Mouse (Mus musculus) kidney, embryonic 16.5 days (tissue): ENCODE results near the gene Ttc3. TPM values are rescaled to one million over a fixed set of nuclear protein-coding genes. Genes with fewer than 3 reads are reported as not detected.

Source experiments
- ATAC-seq: fragments of 200-750 bp; cut with Nextera tagmentation; 2 replicates; pipeline ENCODE4 v1.8.0; 2017; ENCODE audit warnings: moderate TSS enrichment; ENCODE audit not compliant: low FRiP score, low TSS enrichment
- H3K27ac ChIP-seq: fragments of 300-500 bp; sonication (generic); 2 replicates; pipeline ENCODE4 v1.5.1; 2014; ENCODE audit warnings: low read length
- H3K27me3 ChIP-seq: fragments of 300-500 bp; sonication (generic); 2 replicates; pipeline ENCODE4 v1.6.1; 2014; ENCODE audit warnings: low read length, control low read depth, mixed read lengths; ENCODE audit not compliant: insufficient read depth
- H3K36me3 ChIP-seq: fragments of 300-500 bp; sonication (generic); 2 replicates; pipeline ENCODE4 v1.6.1; 2014; ENCODE audit warnings: low read length, control low read depth, mixed read lengths; ENCODE audit not compliant: insufficient read depth
- H3K4me1 ChIP-seq: fragments of 300-500 bp; sonication (generic); 2 replicates; pipeline ENCODE4 v1.6.1; 2014; ENCODE audit warnings: low read length, control low read depth, mixed read lengths; ENCODE audit not compliant: insufficient read depth
- H3K4me2 ChIP-seq: fragments of 300-500 bp; sonication (generic); replicated peaks from 2 replicates; pipeline ENCODE4 v1.6.1; 2014; ENCODE audit warnings: low read depth, low read length
- H3K4me3 ChIP-seq: fragments of 300-500 bp; sonication (generic); 2 replicates; pipeline ENCODE4 v1.5.1; 2014; ENCODE audit warnings: mild to moderate bottlenecking, low read length
- H3K9ac ChIP-seq: fragments of 300-500 bp; sonication (generic); replicated peaks from 2 replicates; pipeline ENCODE4 v1.6.1; 2014; ENCODE audit warnings: low read length
- H3K9me3 ChIP-seq: fragments of 300-500 bp; sonication (generic); 2 replicates; pipeline ENCODE4 v1.6.1; 2016; ENCODE audit warnings: low read length, control low read depth
- WGBS: fragments of 180-500 bp; shearing (Covaris S2); extraction: QIAGEN DNeasy Blood & Tissue Kit; methylation state at CpG from one replicate; pipeline ENCODE4 v1.1.7; 2014; 5-methylcytosine and 5-hydroxymethylcytosine counted together
- polyA plus RNA-seq: library from polyadenylated mRNA; unstranded; fragments of >200 nt; fragmentation: Nextera tagmentation; extraction: Ambion mirVana; gene quantifications from 2 replicates; pipeline ENCODE4 v1.2.1, GENCODE M21; 2015

Gene Ttc3
- polyA plus RNA-seq: 201 and 230 TPM in 2 replicates

GRCm38 (mm10) chr16:94370173-94370914 is at the start of gene Ttc3:
TSS of gene Ttc3 (plus strand) at chr16:94370618.
- Histone ChIP-seq H3K36me3 (no peaks in the 10 kb centered on the region), H3K27me3 (no peaks in the 10 kb centered on the region), H3K9ac (peak within 1 kb of the TSS; percentile 95), H3K4me2 (peak within 1 kb of the TSS; percentile 63), H3K4me3 (peak within 1 kb of the TSS; percentile 92), H3K4me1 (peaks cover 28% of the 10 kb centered on the region), H3K27ac (peak within 1 kb of the TSS; percentile 99), H3K9me3 (no peaks in the 10 kb centered on the region)
- peak; percentile 88 for ATAC-seq
- under 1% methylated on average over 77 of the region's 79 CpGs for WGBS

GRCm38 (mm10) chr16:94323681-94324080 is 46.7 kb upstream of the Ttc3 start:
- Histone ChIP-seq H3K9ac (no peak overlapping the region), H3K36me3 (no peaks in the 10 kb centered on the region), H3K27me3 (peaks cover 11% of the 10 kb centered on the region; the same call in 1 of the 2 replicates), H3K4me1 (peaks cover 7% of the 10 kb centered on the region; the same call in 1 of the 2 replicates), H3K4me3 (no peak overlapping the region), H3K4me2 (no peak overlapping the region), H3K27ac (0 out of 2 replicates have a peak overlapping the region, but pooled peaks have one; percentile 28), H3K9me3 (no peaks in the 10 kb centered on the region)
- WGBS: 63% methylated on average over 5 of the region's 5 CpGs
- no peak for ATAC-seq

- Histone ChIP-seq H3K27ac (no peak overlapping the region), H3K9me3 (no peaks in the 10 kb centered on the region), H3K36me3 (no peaks in the 10 kb centered on the region), H3K9ac (no peak overlapping the region), H3K4me2 (no peak overlapping the region), H3K4me3 (no peak overlapping the region), H3K4me1 (peaks cover 21% of the 10 kb centered on the region), H3K27me3 (peaks cover 11% of the 10 kb centered on the region; the same call in 1 of the 2 replicates)
- WGBS: 90% methylated on average over 3 of the region's 3 CpGs
- ATAC-seq: no peak
These were observed 44.4 kb upstream of the Ttc3 start for GRCm38 (mm10) chr16:94326008-94326407.

- H3K36me3 ChIP-seq: no peaks in the 10 kb centered on the region
- no peaks in the 10 kb centered on the region for H3K9me3 ChIP-seq
- H3K4me2 ChIP-seq: peak within 1 kb of the TSS; percentile 86
- peak within 1 kb of the TSS; percentile 59 for H3K4me3 ChIP-seq
- ATAC-seq: peak; percentile 68
- H3K27ac ChIP-seq: no peak within 1 kb of the TSS
- H3K27me3 ChIP-seq: peaks cover 11% of the 10 kb centered on the region; the same call in 1 of the 2 replicates
- H3K4me1 ChIP-seq: peaks cover 21% of the 10 kb centered on the region
- peak within 1 kb of the TSS; percentile 70 for H3K9ac ChIP-seq
- under 1% methylated on average over 61 of the region's 63 CpGs for WGBS
These were observed 42.4 kb upstream of the Ttc3 start, which contains the start of gene Ripply3 for GRCm38 (mm10) chr16:94327781-94328711. TSS of gene Ripply3 (plus strand) at chr16:94328420.

- H3K9me3 ChIP-seq: no peaks in the 10 kb centered on the region
- ATAC-seq: no peak; the same call in 1 of the 2 replicates
- H3K4me2 ChIP-seq: peak overlapping the region; percentile 86
- peak overlapping the region; percentile 70 for H3K9ac ChIP-seq
- H3K27ac ChIP-seq: no peak overlapping the region
- no peaks in the 10 kb centered on the region for H3K36me3 ChIP-seq
- 11% methylated on average over 25 of the region's 25 CpGs for WGBS
- H3K27me3 ChIP-seq: peaks cover 11% of the 10 kb centered on the region; the same call in 1 of the 2 replicates
- H3K4me3 ChIP-seq: peak overlapping the region; percentile 59
- H3K4me1 ChIP-seq: peaks cover 21% of the 10 kb centered on the region
These were observed 41.2 kb upstream of the Ttc3 start for GRCm38 (mm10) chr16:94328881-94329867.

GRCm38 (mm10) chr16:94330429-94330828 is 40.0 kb upstream of the Ttc3 start:
- H3K4me2 ChIP-seq: no peak overlapping the region
- peaks cover 11% of the 10 kb centered on the region; the same call in 1 of the 2 replicates for H3K27me3 ChIP-seq
- no peak overlapping the region for H3K9ac ChIP-seq
- no peaks in the 10 kb centered on the region for H3K9me3 ChIP-seq
- ATAC-seq: no peak
- 52% methylated on average over 5 of the region's 5 CpGs for WGBS
- peaks cover 21% of the 10 kb centered on the region for H3K4me1 ChIP-seq
- H3K4me3 ChIP-seq: no peak overlapping the region
- H3K27ac ChIP-seq: no peak overlapping the region; the same call in 1 of the 2 replicates
- H3K36me3 ChIP-seq: no peaks in the 10 kb centered on the region

GRCm38 (mm10) chr16:94331233-94331885 is 39.1 kb upstream of the Ttc3 start:
- H3K9me3 ChIP-seq: no peaks in the 10 kb centered on the region
- H3K9ac ChIP-seq: no peak overlapping the region
- H3K4me3 ChIP-seq: no peak overlapping the region
- no peak overlapping the region for H3K4me2 ChIP-seq
- H3K27ac ChIP-seq: no peak overlapping the region
- H3K36me3 ChIP-seq: no peaks in the 10 kb centered on the region
- 81% methylated on average over 9 of the region's 9 CpGs for WGBS
- no peak for ATAC-seq
- H3K27me3 ChIP-seq: peaks cover 6% of the 10 kb centered on the region; the same call in 1 of the 2 replicates
- H3K4me1 ChIP-seq: peaks cover 21% of the 10 kb centered on the region

- WGBS: 68% methylated on average over 5 of the region's 5 CpGs
- Histone ChIP-seq H3K27me3 (peaks cover 4% of the 10 kb centered on the region; the same call in 1 of the 2 replicates), H3K4me3 (no peak overlapping the region), H3K9ac (no peak overlapping the region), H3K4me2 (no peak overlapping the region), H3K27ac (no peak overlapping the region), H3K36me3 (no peaks in the 10 kb centered on the region), H3K4me1 (peaks cover 21% of the 10 kb centered on the region), H3K9me3 (no peaks in the 10 kb centered on the region)
- ATAC-seq: no peak
These were observed 38.5 kb upstream of the Ttc3 start for GRCm38 (mm10) chr16:94331886-94332252.
